Mouse (Mus musculus) CH12.LX (cell line): ENCODE measurements around the gene Fgfr2. TPM values are rescaled to one million over a fixed set of nuclear protein-coding genes. Genes with fewer than 3 reads are reported as not detected.

ENCODE experiments used
- DNase-seq: peaks from one replicate; pipeline ENCODE4 v3.0.0-alpha.2; 2013; ENCODE audit errors: extremely low read depth
- H3K27ac ChIP-seq: 2 replicates; pipeline ENCODE4 v1.5.1; 2012; ENCODE audit warnings: low read depth, mild to moderate bottlenecking, control low read depth, moderate library complexity; ENCODE audit not compliant: insufficient read depth
- H3K27me3 ChIP-seq: replicated peaks from 2 replicates; pipeline ENCODE3; 2012; ENCODE audit warnings: inconsistent platforms
- H3K36me3 ChIP-seq, 2 experiments: replicated peaks in 1 of 2; 2 replicates each; pipeline versions ENCODE3 to v1.6.1; 2012; ENCODE audit warnings: inconsistent platforms in 1 of 2, low read length in 1 of 2, mild to moderate bottlenecking in 1 of 2, mixed read lengths in 1 of 2, moderate library complexity in 1 of 2; ENCODE audit not compliant: control insufficient read depth in 1 of 2, insufficient read depth in 1 of 2
- H3K4me1 ChIP-seq, 2 experiments: 2 replicates each; pipeline ENCODE4 v1.6.1; 2012; ENCODE audit warnings: inconsistent platforms in 1 of 2, moderate library complexity in 1 of 2; ENCODE audit not compliant: insufficient read depth in 2 of 2, control insufficient read depth in 1 of 2
- H3K4me2 ChIP-seq: 2 replicates; pipeline ENCODE4 v1.6.1; 2012; ENCODE audit warnings: low read depth, mild to moderate bottlenecking, control low read depth; ENCODE audit not compliant: poor library complexity, insufficient read depth, severe bottlenecking
- H3K4me3 ChIP-seq, 3 experiments: fragments of 150-350 bp in 1 of 3; sonication (generic) in 1 of 3; replicated peaks in 1 of 3; 2 replicates each; pipeline versions ENCODE3 to v1.5.1; 2011 to 2012; ENCODE audit warnings: low read depth in 2 of 3, low read length in 2 of 3, mild to moderate bottlenecking in 2 of 3, moderate library complexity in 2 of 3, control low read depth in 1 of 3, improper control_type of control experiment in 1 of 3, inconsistent platforms in 1 of 3, mixed read lengths in 1 of 3; ENCODE audit not compliant: poor library complexity in 1 of 3
- H3K79me2 ChIP-seq: replicated peaks from 2 replicates; pipeline ENCODE4 v1.6.1; 2012; ENCODE audit warnings: mild to moderate bottlenecking, moderate library complexity; ENCODE audit not compliant: control insufficient read depth, poor library complexity, insufficient read depth, severe bottlenecking; ENCODE audit errors: extremely low read depth
- H3K9ac ChIP-seq: 2 replicates; pipeline ENCODE4 v1.6.1; 2012; ENCODE audit warnings: low read depth, mild to moderate bottlenecking, control low read depth, moderate library complexity; ENCODE audit not compliant: insufficient read depth
- H3K9me3 ChIP-seq: replicated peaks from 2 replicates; pipeline ENCODE3; 2012; ENCODE audit warnings: low read length, inconsistent platforms, mixed read lengths
- BHLHE40 ChIP-seq: IDR thresholded peaks from 2 replicates; pipeline ENCODE4 v1.6.1; 2011; ENCODE audit warnings: mild to moderate bottlenecking, low read depth, low read length, improper control_type of control experiment
- CHD1 ChIP-seq: IDR thresholded peaks from 2 replicates; pipeline ENCODE4 v1.6.1; 2012; ENCODE audit warnings: low read depth, low read length, improper control_type of control experiment, inconsistent platforms
- CHD2 ChIP-seq: IDR thresholded peaks from 2 replicates; pipeline ENCODE4 v1.6.1; 2011; ENCODE audit warnings: low read length, improper control_type of control experiment
- ELF1 ChIP-seq: IDR thresholded peaks from 2 replicates; pipeline ENCODE4 v1.6.1; 2014; ENCODE audit warnings: low read depth, mild to moderate bottlenecking, inconsistent platforms, low read length, improper control_type of control experiment
- EP300 ChIP-seq: IDR thresholded peaks from 2 replicates; pipeline ENCODE4 v1.6.1; 2011; ENCODE audit warnings: low read length, improper control_type of control experiment
- HCFC1 ChIP-seq: IDR thresholded peaks from 2 replicates; pipeline ENCODE4 v1.6.1; 2012; ENCODE audit warnings: low read depth, mild to moderate bottlenecking, inconsistent platforms, low read length, improper control_type of control experiment
- JUN ChIP-seq: IDR thresholded peaks from 2 replicates; pipeline ENCODE4 v1.6.1; 2011; ENCODE audit warnings: low read depth, mild to moderate bottlenecking, low read length, improper control_type of control experiment, moderate library complexity; ENCODE audit not compliant: insufficient read depth
- JUND ChIP-seq: conservative IDR thresholded peaks from 2 replicates; pipeline ENCODE4 v1.6.1; 2011; ENCODE audit warnings: low read depth, low read length, improper control_type of control experiment
- KAT2A ChIP-seq: IDR thresholded peaks from 2 replicates; pipeline ENCODE4 v1.6.1; 2012; ENCODE audit warnings: low read length, improper control_type of control experiment, inconsistent platforms; ENCODE audit not compliant: insufficient replicate concordance
- MAX ChIP-seq: IDR thresholded peaks from 2 replicates; pipeline ENCODE4 v1.6.1; 2011; ENCODE audit warnings: low read length, improper control_type of control experiment
- MAZ ChIP-seq: IDR thresholded peaks from 2 replicates; pipeline ENCODE4 v1.6.1; 2012; ENCODE audit warnings: low read depth, mild to moderate bottlenecking, inconsistent platforms, low read length, improper control_type of control experiment, moderate library complexity
- MEF2A ChIP-seq: IDR thresholded peaks from 2 replicates; pipeline ENCODE4 v1.6.1; 2014; ENCODE audit warnings: low read depth, mild to moderate bottlenecking, inconsistent platforms, low read length, improper control_type of control experiment, borderline replicate concordance
- MXI1 ChIP-seq: IDR thresholded peaks from 2 replicates; pipeline ENCODE4 v1.6.1; 2011; ENCODE audit warnings: mild to moderate bottlenecking, low read depth, low read length, improper control_type of control experiment
- MYC ChIP-seq: IDR thresholded peaks from 2 replicates; pipeline ENCODE4 v1.6.1; 2011; ENCODE audit warnings: low read depth, mild to moderate bottlenecking, improper control_type of control experiment, low read length
- POLR2AphosphoS2 ChIP-seq: IDR thresholded peaks from 2 replicates; pipeline ENCODE4 v1.6.1; 2011; ENCODE audit warnings: low read depth, low read length, improper control_type of control experiment
- RAD21 ChIP-seq: IDR thresholded peaks from 2 replicates; pipeline ENCODE4 v1.6.1; 2011; ENCODE audit warnings: low read depth, mild to moderate bottlenecking, low read length, improper control_type of control experiment, moderate library complexity
- RCOR1 ChIP-seq: conservative IDR thresholded peaks from 2 replicates; pipeline ENCODE4 v1.6.1; 2012; ENCODE audit warnings: low read depth, mild to moderate bottlenecking, inconsistent platforms, low read length, improper control_type of control experiment
- SIN3A ChIP-seq: IDR thresholded peaks from 2 replicates; pipeline ENCODE4 v1.6.1; 2012; ENCODE audit warnings: low read length, improper control_type of control experiment, inconsistent platforms
- SMC3 ChIP-seq: IDR thresholded peaks from 2 replicates; pipeline ENCODE4 v1.6.1; 2011; ENCODE audit warnings: low read depth, low read length, improper control_type of control experiment
- TCF12 ChIP-seq: IDR thresholded peaks from 2 replicates; pipeline ENCODE4 v1.6.1; 2014; ENCODE audit warnings: low read depth, mild to moderate bottlenecking, inconsistent platforms, low read length, improper control_type of control experiment
- UBTF ChIP-seq: IDR thresholded peaks from 2 replicates; pipeline ENCODE4 v1.6.1; 2012; ENCODE audit warnings: low read depth, mild to moderate bottlenecking, inconsistent platforms, low read length, improper control_type of control experiment, moderate library complexity
- USF1 ChIP-seq: IDR thresholded peaks from 2 replicates; pipeline ENCODE4 v1.6.1; 2014; ENCODE audit warnings: low read depth, mild to moderate bottlenecking, inconsistent platforms, low read length, improper control_type of control experiment
- USF2 ChIP-seq: conservative IDR thresholded peaks from 2 replicates; pipeline ENCODE4 v1.6.1; 2011; ENCODE audit warnings: low read depth, low read length, improper control_type of control experiment
- ZKSCAN1 ChIP-seq: IDR thresholded peaks from 2 replicates; pipeline ENCODE4 v1.6.1; 2012; ENCODE audit warnings: low read depth, inconsistent platforms, low read length, improper control_type of control experiment, borderline replicate concordance
- ZNF384 ChIP-seq: IDR thresholded peaks from 2 replicates; pipeline ENCODE4 v1.6.1; 2012; ENCODE audit warnings: low read depth, low read length, improper control_type of control experiment, inconsistent platforms
- dilution Hi-C: fragments of 300-500 bp; cut with MboI; formaldehyde crosslinking; loops from 2 replicates; pipeline ENCODE4 v1.14.3; 2020; ENCODE audit warnings: low sequenced_read_pairs; ENCODE audit not compliant: extremely low pct_unique_long_range_greater_than_20kb, extremely low pct_ligation_motif_present
- in situ Hi-C: fragments of 300-500 bp; cut with MboI; formaldehyde crosslinking; loops from 3 replicates; pipeline ENCODE4 v1.14.3; 2019; ENCODE audit warnings: low sequenced_read_pairs, low pct_ligation_motif_present, low pct_unique_long_range_greater_than_20kb, mixed read lengths
- polyA plus RNA-seq: library from polyadenylated mRNA; unstranded; fragments of >175 nt; gene quantifications from 2 replicates; pipeline ENCODE4 v1.2.1, GENCODE M21; 2012; ENCODE audit warnings: low read depth; ENCODE audit not compliant: insufficient read length
- total RNA-seq, 2 experiments: library from RNA; depleted of rRNA; stranded (reverse); fragments of 300-350 nt in 1 of 2; fragments of >200 nt in 1 of 2; gene quantifications; 2 replicates each; pipeline ENCODE4 v1.2.3; 2012 to 2014

The Fgfr2 gene
- total and polyA plus RNA-seq, 3 experiments = not detected

GRCm38 (mm10) chr7:130162718-130163117 is 2960.4 kb downstream of the Fgfr2 start:
- DNase-seq = no peak
- no peak overlapping the region for H3K27ac ChIP-seq
- no peak overlapping the region for H3K9ac ChIP-seq
- no peaks in the 10 kb centered on the region for H3K36me3 ChIP-seq
- dilution Hi-C loops = no loop called here
- peaks cover 77% of the 10 kb centered on the region for H3K27me3 ChIP-seq
- no peaks in the 10 kb centered on the region for H3K9me3 ChIP-seq
- no peak overlapping the region for H3K4me3 ChIP-seq
- in situ Hi-C loops = no loop called here
- no peak for TF ChIP-seq CHD2
- TF ChIP-seq JUND = no peak
- TF ChIP-seq EP300 = no peak
- no peak for TF ChIP-seq MEF2A
- TF ChIP-seq BHLHE40 = no peak
- no peak for TF ChIP-seq JUN
- no peak for TF ChIP-seq KAT2A
- TF ChIP-seq RCOR1 = no peak
- no peak for TF ChIP-seq CHD1
- TF ChIP-seq HCFC1 = no peak
- TF ChIP-seq MAZ = no peak
- no peak for TF ChIP-seq ZKSCAN1
- TF ChIP-seq MAX = no peak
- TF ChIP-seq ZNF384 = no peak
- no peak for TF ChIP-seq USF2
- TF ChIP-seq USF1 = no peak
- H3K4me2 ChIP-seq = no peak overlapping the region
- no peaks in the 10 kb centered on the region for H3K79me2 ChIP-seq
- 0 out of 4 replicates have a peak, but pooled peaks cover 0 to 2% of the 10 kb centered on the region in 2 experiments for H3K4me1 ChIP-seq

- Histone ChIP-seq H3K27me3 (peaks cover 70% of the 10 kb centered on the region), H3K4me3 (no peak overlapping the region), H3K9me3 (no peaks in the 10 kb centered on the region), H3K36me3 (no peaks in the 10 kb centered on the region), H3K27ac (no peak overlapping the region), H3K9ac (no peak overlapping the region), H3K4me1 (no peaks in the 10 kb centered on the region), H3K4me2 (no peak overlapping the region), H3K79me2 (no peaks in the 10 kb centered on the region)
- no peak for DNase-seq
- no peak for TF ChIP-seq ELF1
- TF ChIP-seq POLR2AphosphoS2 = no peak
- no peak for TF ChIP-seq RAD21
- TF ChIP-seq MAZ = no peak
- TF ChIP-seq MXI1 = no peak
- no peak for TF ChIP-seq SIN3A
- TF ChIP-seq CHD1 = no peak
- TF ChIP-seq UBTF = no peak
- TF ChIP-seq MYC = no peak
- no peak for TF ChIP-seq BHLHE40
- no peak for TF ChIP-seq MAX
- TF ChIP-seq TCF12 = no peak
- TF ChIP-seq SMC3 = no peak
- dilution Hi-C loops = no loop called here
- in situ Hi-C loops = no loop called here
Observed at GRCm38 (mm10) chr7:130161581-130161980, 2961.6 kb downstream of the Fgfr2 start.
